Mouse (Mus musculus): ENCODE measurements around the gene Cplx2.

DNA sequence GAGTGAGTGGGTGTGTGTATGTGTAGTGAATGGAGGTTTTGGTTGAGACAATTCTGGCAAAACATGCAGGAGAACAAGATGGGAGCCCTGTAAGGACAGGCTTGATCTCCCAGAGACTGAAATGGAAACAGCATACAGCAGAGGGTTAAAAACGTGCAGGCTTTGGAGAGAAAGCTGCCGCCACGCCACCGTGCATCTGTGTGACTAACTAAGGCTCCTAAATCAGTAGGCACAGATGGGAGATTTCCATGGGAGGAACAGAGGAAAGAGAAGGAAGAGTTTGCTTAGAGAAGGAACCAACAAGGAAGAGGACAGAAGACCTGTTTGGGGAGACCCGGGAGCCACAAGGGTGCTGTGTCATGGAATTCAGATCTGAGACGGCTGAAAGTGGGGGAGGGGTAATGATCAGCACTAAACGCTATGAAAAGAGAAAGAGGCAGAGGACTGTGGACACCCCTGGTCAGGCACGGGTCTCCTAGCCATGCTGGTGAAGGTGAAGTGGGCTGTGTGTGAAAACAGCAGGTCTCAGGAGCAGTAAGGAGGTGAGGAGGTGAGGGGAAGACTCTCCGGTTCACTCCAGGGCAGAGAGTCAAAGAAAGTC, 3.1 kb downstream of the Cplx2 start:
- TF ChIP-seq POLR2A (IDR thresholded peaks at IDR 0.05; ENCODE audit: borderline replicate concordance, extremely low read depth, insufficient read depth, insufficient read length, poor library complexity, severe bottlenecking): no peak
- no peak for TF ChIP-seq CTCF (IDR thresholded peaks at IDR 0.05; ENCODE audit: borderline replicate concordance, extremely low read depth, insufficient read depth, insufficient read length)

Measured in brain, embryonic 14.5 days (tissue).